Mouse (Mus musculus) erythroblast, embryonic 14.5 days (primary cell): ENCODE measurements around the gene Cep72.

Source experiments
- GATA1 ChIP-seq: IDR thresholded peaks from 2 replicates; pipeline ENCODE4 v1.6.1; 2012; ENCODE audit warnings: low read length, inconsistent platforms, mixed read lengths
- TAL1 ChIP-seq: IDR thresholded peaks from 3 replicates; pipeline ENCODE4 v1.6.1; 2012; ENCODE audit warnings: low read length, inconsistent platforms, mixed read lengths

GRCm38 (mm10) chr13:74039926-74040325, 22.2 kb downstream of the Cep72 start:
- no peak for TF ChIP-seq TAL1
- no peak for TF ChIP-seq GATA1
